Mouse (Mus musculus) midbrain, embryonic 14.5 days (tissue): ENCODE measurements at regions not wholly inside any gene's neighbourhood (a gene's known extent, or its start where the extent isn't known, plus 50 kb on each side); places are given as distances from the start of the nearest gene placed in this dataset.

Experiments
- ATAC-seq: fragments of 200-750 bp; cut with Nextera tagmentation; 2 replicates; pipeline ENCODE4 v1.8.0; 2017; ENCODE audit warnings: moderate number of reproducible peaks, moderate library complexity; ENCODE audit not compliant: low FRiP score, low TSS enrichment
- DNase-seq: peaks from one replicate; pipeline ENCODE4 v3.0.0-alpha.2; 2015
- H3K27ac ChIP-seq: fragments of 300-500 bp; sonication (generic); replicated peaks from 2 replicates; pipeline ENCODE4 v1.5.1; 2014; ENCODE audit warnings: mild to moderate bottlenecking, low read depth, low read length, moderate library complexity
- H3K27me3 ChIP-seq: fragments of 300-500 bp; sonication (generic); 2 replicates; pipeline ENCODE4 v1.6.1; 2014; ENCODE audit warnings: low read length, control low read depth, mixed read lengths; ENCODE audit not compliant: control insufficient read depth, insufficient read depth
- H3K36me3 ChIP-seq: fragments of 300-500 bp; sonication (generic); 2 replicates; pipeline ENCODE4 v1.6.1; 2014; ENCODE audit warnings: low read length, control low read depth; ENCODE audit not compliant: control insufficient read depth, insufficient read depth
- H3K4me1 ChIP-seq: fragments of 300-500 bp; sonication (generic); 2 replicates; pipeline ENCODE4 v1.6.1; 2014; ENCODE audit warnings: mild to moderate bottlenecking, antibody characterized with exemption, low read length, control low read depth; ENCODE audit not compliant: control insufficient read depth, insufficient read depth
- H3K4me2 ChIP-seq: fragments of 300-500 bp; sonication (generic); 2 replicates; pipeline ENCODE4 v1.6.1; 2014; ENCODE audit warnings: mild to moderate bottlenecking, low read length, moderate library complexity
- H3K4me3 ChIP-seq: fragments of 300-500 bp; sonication (generic); replicated peaks from 2 replicates; pipeline ENCODE4 v1.5.1; 2014; ENCODE audit warnings: low read depth, low read length
- H3K9ac ChIP-seq: fragments of 300-500 bp; sonication (generic); replicated peaks from 2 replicates; pipeline ENCODE4 v1.6.1; 2014; ENCODE audit warnings: mild to moderate bottlenecking, low read length, moderate library complexity
- H3K9me3 ChIP-seq: fragments of 300-500 bp; sonication (generic); 2 replicates; pipeline ENCODE4 v1.6.1; 2016; ENCODE audit warnings: low read length, control low read depth, mixed read lengths; ENCODE audit not compliant: control insufficient read depth
- WGBS: fragments of 180-500 bp; shearing (Covaris S2); extraction: QIAGEN DNeasy Blood & Tissue Kit; methylation state at CpG from one replicate; pipeline ENCODE4 v1.1.7; 2014; 5-methylcytosine and 5-hydroxymethylcytosine counted together

GRCm38 (mm10) chr7:129441085-129441617 is 150.5 kb upstream of the Wdr11 start:
- DNase-seq (no peak), ATAC-seq (no peak)
- Histone ChIP-seq H3K4me3 (no peak overlapping the region), H3K9me3 (no peaks in the 10 kb centered on the region), H3K4me1 (no peaks in the 10 kb centered on the region), H3K36me3 (no peaks in the 10 kb centered on the region), H3K9ac (no peak overlapping the region), H3K27me3 (no peaks in the 10 kb centered on the region), H3K4me2 (no peak overlapping the region), H3K27ac (no peak overlapping the region)
- WGBS, result 19% methylated on average over 4 of the region's 4 CpGs

- 21% methylated on average over 3 of the region's 3 CpGs for WGBS
- DNase-seq, result peak; percentile 55
Measured at GRCm38 (mm10) chr7:129469496-129469895, 122.2 kb upstream of the Wdr11 start.

GRCm38 (mm10) chr7:129483736-129484135 is 107.9 kb upstream of the Wdr11 start:
- Histone ChIP-seq H3K36me3 (no peaks in the 10 kb centered on the region), H3K9ac (no peak overlapping the region), H3K4me3 (no peak overlapping the region), H3K9me3 (no peaks in the 10 kb centered on the region), H3K4me1 (no peaks in the 10 kb centered on the region), H3K27ac (no peak overlapping the region), H3K4me2 (no peak overlapping the region), H3K27me3 (no peaks in the 10 kb centered on the region)
- no peak for ATAC-seq
- DNase-seq, result no peak
- 89% methylated on average over 5 of the region's 5 CpGs for WGBS

More at GRCm38 (mm10) chr7:129469496-129469895, 122.2 kb upstream of the Wdr11 start:
- no peaks in the 10 kb centered on the region for H3K36me3 ChIP-seq
- no peak overlapping the region for H3K4me3 ChIP-seq
- H3K9me3 ChIP-seq, result no peaks in the 10 kb centered on the region
- H3K27ac ChIP-seq, result no peak overlapping the region
- H3K4me2 ChIP-seq, result no peak overlapping the region
- ATAC-seq, result no peak
- no peaks in the 10 kb centered on the region for H3K4me1 ChIP-seq
- no peaks in the 10 kb centered on the region for H3K27me3 ChIP-seq
- no peak overlapping the region for H3K9ac ChIP-seq

- Histone ChIP-seq H3K4me2 (no peak overlapping the region), H3K4me3 (no peak overlapping the region), H3K27ac (no peak overlapping the region), H3K36me3 (no peaks in the 10 kb centered on the region), H3K9ac (no peak overlapping the region), H3K9me3 (no peaks in the 10 kb centered on the region), H3K27me3 (no peaks in the 10 kb centered on the region), H3K4me1 (no peaks in the 10 kb centered on the region)
- DNase-seq (peak; percentile 92), ATAC-seq (no peak)
- 25% methylated on average over 2 of the region's 2 CpGs for WGBS
Measured at GRCm38 (mm10) chr7:129506894-129507293, 84.8 kb upstream of the Wdr11 start.

- Histone ChIP-seq H3K9ac (no peak overlapping the region), H3K4me3 (no peak overlapping the region), H3K27ac (no peak overlapping the region), H3K9me3 (no peaks in the 10 kb centered on the region), H3K4me1 (no peaks in the 10 kb centered on the region), H3K27me3 (no peaks in the 10 kb centered on the region), H3K4me2 (no peak overlapping the region), H3K36me3 (no peaks in the 10 kb centered on the region)
- DNase-seq (no peak), ATAC-seq (no peak)
- 73% methylated on average over 10 of the region's 10 CpGs for WGBS
Measured at GRCm38 (mm10) chr7:129509631-129510132, 82.0 kb upstream of the Wdr11 start.

- Histone ChIP-seq H3K4me1 (no peaks in the 10 kb centered on the region), H3K4me3 (no peak overlapping the region), H3K27me3 (no peaks in the 10 kb centered on the region), H3K9ac (no peak overlapping the region), H3K36me3 (no peaks in the 10 kb centered on the region), H3K9me3 (no peaks in the 10 kb centered on the region), H3K27ac (no peak overlapping the region), H3K4me2 (no peak overlapping the region)
- ATAC-seq (no peak), DNase-seq (no peak)
- 75% methylated on average over 7 of the region's 7 CpGs for WGBS
Measured at GRCm38 (mm10) chr7:129514619-129515018, 77.0 kb upstream of the Wdr11 start.

GRCm38 (mm10) chr7:129524369-129524915 is 67.2 kb upstream of the Wdr11 start:
- H3K36me3 ChIP-seq, result no peaks in the 10 kb centered on the region
- 97% methylated on average over 1 of the region's 1 CpGs for WGBS
- H3K9ac ChIP-seq, result no peak overlapping the region
- no peak overlapping the region for H3K4me2 ChIP-seq
- no peak for ATAC-seq
- no peak overlapping the region for H3K4me3 ChIP-seq
- H3K27me3 ChIP-seq, result no peaks in the 10 kb centered on the region
- no peaks in the 10 kb centered on the region for H3K9me3 ChIP-seq
- H3K27ac ChIP-seq, result no peak overlapping the region
- DNase-seq, result no peak
- no peaks in the 10 kb centered on the region for H3K4me1 ChIP-seq

- Histone ChIP-seq H3K36me3 (no peaks in the 10 kb centered on the region), H3K9me3 (no peaks in the 10 kb centered on the region), H3K27ac (no peak overlapping the region), H3K4me2 (no peak overlapping the region), H3K4me3 (no peak overlapping the region), H3K4me1 (no peaks in the 10 kb centered on the region), H3K9ac (no peak overlapping the region), H3K27me3 (no peaks in the 10 kb centered on the region)
- ATAC-seq, result no peak
- WGBS, result 62% methylated on average over 3 of the region's 3 CpGs
- DNase-seq, result no peak
Measured at GRCm38 (mm10) chr7:129525985-129526384, 65.7 kb upstream of the Wdr11 start.

GRCm38 (mm10) chr7:129528263-129528662 is 63.4 kb upstream of the Wdr11 start:
- WGBS, result 74% methylated on average over 6 of the region's 6 CpGs
- no peak overlapping the region for H3K27ac ChIP-seq
- no peak overlapping the region for H3K4me3 ChIP-seq
- ATAC-seq (no peak), DNase-seq (no peak)
- no peaks in the 10 kb centered on the region for H3K9me3 ChIP-seq
- H3K36me3 ChIP-seq, result no peaks in the 10 kb centered on the region
- H3K9ac ChIP-seq, result no peak overlapping the region
- no peaks in the 10 kb centered on the region for H3K27me3 ChIP-seq
- H3K4me2 ChIP-seq, result no peak overlapping the region
- H3K4me1 ChIP-seq, result no peaks in the 10 kb centered on the region
